Mouse (Mus musculus) small intestine, adult 10 weeks (tissue): ENCODE data around the gene Myrf. TPM values are rescaled to one million over a fixed set of nuclear protein-coding genes. Genes with fewer than 3 reads are reported as not detected.

Experiments used
- polyA plus RNA-seq: library from polyadenylated mRNA; stranded (reverse); fragments of 350-450 nt; fragmentation: Illumina TruSeq; extraction: RNeasy Lipid Tissue Mini Kit (QIAGEN cat#74804); gene quantifications from one replicate; pipeline ENCODE4 v1.2.3, GENCODE M21; 2014; ENCODE audit warnings: low replicate concordance

Myrf gene
- polyA plus RNA-seq, result 3.0 TPM

GRCm38 (mm10) chr19:10240654-10241305, at the start of gene Myrf:
Gene Myrf, minus strand, starts transcription at chr19:10240748.

GRCm38 (mm10) chr19:10203848-10204615, 36.5 kb downstream of the Myrf start, which contains the start of the genes Tmem258 and Fen1:
Gene Tmem258, plus strand, starts transcription at chr19:10204014.
Gene Fen1, minus strand, starts transcription at chr19:10204169.

DNA sequence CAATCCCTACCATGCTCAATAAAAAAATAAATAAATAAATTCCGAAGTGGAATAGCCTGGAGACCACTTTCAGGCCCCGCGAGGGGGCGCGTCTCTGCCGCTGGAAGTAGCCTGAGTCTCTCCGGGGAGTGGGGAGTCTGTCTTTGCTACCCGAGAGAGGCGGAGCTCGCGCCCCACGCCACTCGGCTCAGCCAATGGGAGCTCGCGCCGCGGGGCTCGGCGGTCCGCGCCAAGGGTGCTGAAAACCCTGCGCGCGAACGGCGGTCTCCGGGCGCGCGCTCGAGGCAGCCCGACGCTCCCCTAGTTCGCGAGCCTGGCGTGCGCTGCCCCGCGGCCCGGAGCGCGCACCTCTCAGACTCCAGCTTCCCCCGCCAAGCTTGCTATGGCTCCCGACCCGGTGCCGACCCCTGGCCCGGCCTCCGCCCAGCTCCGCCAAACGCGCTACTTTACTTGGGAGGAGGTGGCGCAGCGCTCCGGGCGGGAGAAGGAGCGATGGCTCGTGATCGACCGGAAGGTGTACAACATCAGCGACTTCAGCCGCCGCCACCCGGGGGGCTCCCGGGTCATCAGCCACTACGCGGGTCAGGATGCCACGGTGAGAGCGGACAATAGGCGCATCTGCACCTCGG, 57.8 kb downstream of the Myrf start, which contains the start of gene Fads1:
Gene Fads1, plus strand, starts transcription at position 219 of the 629 bp plus-strand sequence.

Other genes with a start within 250 kb of the Myrf start
- not detected for gene Best1, start 239.1 kb downstream of the Myrf start, polyA plus RNA-seq
- gene Rab3il1, start 239.1 kb downstream of the Myrf start, polyA plus RNA-seq, result 0.41 TPM
- 3.3 TPM for gene Fads3, start 199.2 kb downstream of the Myrf start, polyA plus RNA-seq
- gene Fads2, start 139.0 kb downstream of the Myrf start, polyA plus RNA-seq, result 4.8 TPM
- gene Fads1, start 57.9 kb downstream of the Myrf start, polyA plus RNA-seq, result 23.1 TPM
- gene Tmem258, start 36.7 kb downstream of the Myrf start, polyA plus RNA-seq, result 12.3 TPM
- gene Fen1, start 36.6 kb downstream of the Myrf start, polyA plus RNA-seq, result 2.0 TPM
- gene Dagla, start 64.1 kb upstream of the Myrf start, polyA plus RNA-seq, result not detected
- 1.2 TPM for gene Syt7, start 148.3 kb upstream of the Myrf start, polyA plus RNA-seq
- not detected for gene Lrrc10b, start 216.7 kb upstream of the Myrf start, polyA plus RNA-seq
- gene Ppp1r32, start 242.2 kb upstream of the Myrf start, polyA plus RNA-seq, result not detected